Mouse (Mus musculus) limb, embryonic 13.5 days (tissue): Measurements from ENCODE around the gene Diras1. TPM values are rescaled to one million over a fixed set of nuclear protein-coding genes. Genes with fewer than 3 reads are reported as not detected.

Source experiments
- ATAC-seq: fragments of 200-750 bp; cut with Nextera tagmentation; 2 replicates; pipeline ENCODE4 v1.8.0; 2017; ENCODE audit warnings: low read depth, moderate number of reproducible peaks, moderate TSS enrichment; ENCODE audit not compliant: low FRiP score
- H3K27ac ChIP-seq: fragments of 300-500 bp; sonication (generic); 2 replicates; pipeline ENCODE4 v1.5.1; 2015; ENCODE audit warnings: inconsistent platforms, mild to moderate bottlenecking, moderate library complexity
- H3K27me3 ChIP-seq: fragments of 300-500 bp; sonication (generic); 2 replicates; pipeline ENCODE4 v1.6.1; 2015; ENCODE audit warnings: mild to moderate bottlenecking, inconsistent platforms
- H3K36me3 ChIP-seq: fragments of 300-500 bp; sonication (generic); 2 replicates; pipeline ENCODE4 v1.6.1; 2015; ENCODE audit warnings: inconsistent platforms, mild to moderate bottlenecking, moderate library complexity
- H3K4me1 ChIP-seq: fragments of 300-500 bp; sonication (generic); 2 replicates; pipeline ENCODE4 v1.6.1; 2015; ENCODE audit warnings: inconsistent platforms
- H3K4me2 ChIP-seq: fragments of 300-500 bp; sonication (generic); replicated peaks from 2 replicates; pipeline ENCODE4 v1.6.1; 2015; ENCODE audit warnings: inconsistent platforms, mild to moderate bottlenecking, moderate library complexity
- H3K4me3 ChIP-seq: fragments of 300-500 bp; sonication (generic); 2 replicates; pipeline ENCODE4 v1.5.1; 2015; ENCODE audit warnings: moderate library complexity, mild to moderate bottlenecking, inconsistent platforms
- H3K9ac ChIP-seq: fragments of 300-500 bp; sonication (generic); 2 replicates; pipeline ENCODE4 v1.6.1; 2015; ENCODE audit warnings: mild to moderate bottlenecking, inconsistent platforms
- H3K9me3 ChIP-seq: fragments of 300-500 bp; sonication (generic); 2 replicates; pipeline ENCODE4 v1.6.1; 2016; ENCODE audit warnings: inconsistent platforms
- WGBS: fragments of 180-500 bp; shearing (Covaris S2); methylation state at CpG from one replicate; pipeline ENCODE4 v1.1.7; 2015; 5-methylcytosine and 5-hydroxymethylcytosine counted together
- polyA plus RNA-seq: library from polyadenylated mRNA; unstranded; fragments of >200 nt; fragmentation: Nextera tagmentation; extraction: Ambion mirVana; gene quantifications from 2 replicates; pipeline ENCODE4 v1.2.1, GENCODE M21; 2015

The Diras1 gene
- polyA plus RNA-seq, 1 experiment from 2014 or later: 0.15 TPM

DNA sequence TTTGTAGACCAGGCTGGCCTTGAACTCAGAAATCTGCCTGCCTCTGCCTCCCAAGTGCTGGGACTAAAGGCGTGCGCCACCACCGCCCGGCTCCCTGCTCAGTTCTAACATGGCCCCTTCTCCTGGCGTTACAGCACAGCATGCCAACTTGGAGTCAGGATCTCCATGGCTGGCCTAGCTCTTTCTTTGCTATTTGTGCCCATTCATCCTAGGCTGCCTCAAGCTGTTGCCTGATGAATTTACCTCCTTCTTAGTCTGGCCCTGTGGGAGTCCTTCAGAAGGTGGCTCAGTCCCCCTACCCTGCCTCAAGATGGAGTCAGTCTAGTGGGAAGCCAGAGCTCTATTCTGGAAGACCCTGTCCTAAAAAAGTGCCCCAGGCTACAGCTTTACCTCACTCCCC, 1.4 kb upstream of the Diras1 start:
- no peak for ATAC-seq
- WGBS: 93% methylated on average over 5 of the region's 5 CpGs
- Histone ChIP-seq H3K4me3 (no peak overlapping the region), H3K9me3 (0 out of 2 replicates have a peak, but pooled peaks cover 4% of the 10 kb centered on the region), H3K27me3 (peaks cover 55% of the 10 kb centered on the region), H3K36me3 (peaks cover 19% of the 10 kb centered on the region), H3K27ac (no peak overlapping the region), H3K4me2 (no peak overlapping the region), H3K4me1 (peaks cover 6% of the 10 kb centered on the region), H3K9ac (no peak overlapping the region)

DNA sequence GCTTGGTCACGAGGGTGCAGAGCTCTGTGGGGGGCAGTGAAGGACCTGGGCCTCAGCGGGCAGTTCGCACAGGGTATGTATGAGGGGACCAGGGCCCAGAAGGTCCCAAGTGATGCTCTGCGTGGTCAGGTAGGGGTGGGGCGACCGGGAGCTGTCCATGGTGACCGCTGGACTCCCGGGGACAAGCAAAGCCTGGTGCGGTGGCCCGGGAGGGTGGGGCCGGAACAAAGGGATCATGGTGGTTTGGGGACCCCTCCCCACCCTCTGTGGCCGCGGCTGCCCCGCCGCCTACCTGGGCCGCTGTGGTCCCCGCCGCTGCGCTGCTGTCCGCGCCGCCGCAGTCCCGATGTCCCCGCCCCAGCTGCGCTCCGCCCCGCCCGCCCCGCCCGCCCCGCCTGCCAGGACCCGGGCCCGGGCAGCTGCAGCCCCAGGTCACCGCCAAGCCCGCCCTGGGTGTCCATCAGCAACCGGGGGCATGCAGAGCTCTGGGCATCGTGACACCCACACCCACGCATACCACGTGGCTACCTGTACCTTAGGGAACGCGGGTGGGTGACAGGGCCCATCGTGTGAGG, 328 bp downstream of the Diras1 start:
- Histone ChIP-seq H3K4me2 (peak overlapping the region; percentile 62), H3K9me3 (0 out of 2 replicates have a peak, but pooled peaks cover 4% of the 10 kb centered on the region), H3K27me3 (peaks cover 70% of the 10 kb centered on the region), H3K4me3 (peak overlapping the region; percentile 35), H3K9ac (peak overlapping the region; percentile 50; the same call in 1 of the 2 replicates), H3K36me3 (peaks cover 4% of the 10 kb centered on the region), H3K27ac (no peak overlapping the region), H3K4me1 (peaks cover 6% of the 10 kb centered on the region)
- WGBS: 2% methylated on average over 37 of the region's 43 CpGs
- ATAC-seq: no peak

DNA sequence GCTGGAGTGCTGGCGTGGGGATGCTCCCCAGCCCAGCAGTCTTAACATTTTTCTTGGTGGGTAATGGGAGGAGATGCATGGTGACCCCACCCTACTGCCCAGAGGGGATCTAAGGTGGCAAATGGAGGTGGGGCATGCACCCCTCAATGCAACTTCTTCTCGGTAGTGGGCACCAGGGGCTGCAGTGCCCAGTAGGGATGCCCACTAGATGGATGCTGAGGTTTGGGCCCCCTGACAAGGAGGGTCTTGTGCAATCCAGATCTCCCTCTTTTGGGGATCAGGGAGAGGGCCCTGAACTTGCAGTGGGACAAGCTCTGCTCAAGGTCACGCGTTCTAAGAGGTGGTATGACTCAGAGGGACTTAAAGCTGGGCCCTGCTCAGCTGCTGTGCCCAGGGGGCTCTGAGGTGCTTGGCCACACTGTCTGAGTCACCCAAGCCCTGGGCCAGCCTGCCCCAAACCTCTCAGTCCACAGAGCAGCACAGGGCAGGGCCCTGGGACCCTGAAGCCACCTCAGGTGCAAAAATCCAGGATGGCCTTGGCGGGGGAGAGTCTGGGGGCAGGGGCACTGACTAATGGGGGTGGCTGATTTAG, 1.0 kb downstream of the Diras1 start:
- H3K4me2 ChIP-seq: no peak overlapping the region
- ATAC-seq: no peak
- H3K27me3 ChIP-seq: peaks cover 75% of the 10 kb centered on the region

DNA sequence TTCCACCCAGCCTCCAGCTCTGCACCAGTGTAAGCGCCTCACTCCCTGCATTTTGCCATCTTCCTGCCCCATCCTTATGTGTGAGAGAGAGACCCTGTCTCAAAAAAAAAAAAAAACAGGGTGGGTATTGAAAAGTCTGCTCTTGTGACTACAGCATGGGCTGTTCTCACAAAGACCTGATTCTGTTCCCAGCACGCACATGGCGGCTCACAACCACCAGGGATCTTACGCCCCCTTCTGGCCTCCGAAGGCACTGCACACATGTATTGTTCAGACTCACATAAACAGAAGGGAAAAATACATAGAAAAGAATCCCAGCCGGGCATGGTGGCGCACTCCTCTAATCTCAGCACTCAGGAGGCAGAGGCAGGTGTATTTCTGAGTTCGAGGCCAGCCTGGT, 2.7 kb downstream of the Diras1 start:
- peaks cover 6% of the 10 kb centered on the region for H3K4me1 ChIP-seq
- ATAC-seq: no peak
- H3K4me2 ChIP-seq: no peak overlapping the region
- H3K9ac ChIP-seq: no peak overlapping the region
- no peaks in the 10 kb centered on the region for H3K36me3 ChIP-seq
- 0 out of 2 replicates have a peak, but pooled peaks cover 4% of the 10 kb centered on the region for H3K9me3 ChIP-seq
- no peak overlapping the region for H3K27ac ChIP-seq
- 67% methylated on average over 8 of the region's 8 CpGs for WGBS
- H3K27me3 ChIP-seq: peaks cover 75% of the 10 kb centered on the region
- no peak overlapping the region for H3K4me3 ChIP-seq

More for the DNA sequence above, 1.0 kb downstream of the Diras1 start:
- Histone ChIP-seq H3K36me3 (no peaks in the 10 kb centered on the region), H3K4me3 (no peak overlapping the region), H3K27ac (no peak overlapping the region), H3K9ac (no peak overlapping the region), H3K4me1 (peaks cover 6% of the 10 kb centered on the region), H3K9me3 (0 out of 2 replicates have a peak, but pooled peaks cover 4% of the 10 kb centered on the region)
- WGBS: 65% methylated on average over 5 of the region's 5 CpGs

DNA sequence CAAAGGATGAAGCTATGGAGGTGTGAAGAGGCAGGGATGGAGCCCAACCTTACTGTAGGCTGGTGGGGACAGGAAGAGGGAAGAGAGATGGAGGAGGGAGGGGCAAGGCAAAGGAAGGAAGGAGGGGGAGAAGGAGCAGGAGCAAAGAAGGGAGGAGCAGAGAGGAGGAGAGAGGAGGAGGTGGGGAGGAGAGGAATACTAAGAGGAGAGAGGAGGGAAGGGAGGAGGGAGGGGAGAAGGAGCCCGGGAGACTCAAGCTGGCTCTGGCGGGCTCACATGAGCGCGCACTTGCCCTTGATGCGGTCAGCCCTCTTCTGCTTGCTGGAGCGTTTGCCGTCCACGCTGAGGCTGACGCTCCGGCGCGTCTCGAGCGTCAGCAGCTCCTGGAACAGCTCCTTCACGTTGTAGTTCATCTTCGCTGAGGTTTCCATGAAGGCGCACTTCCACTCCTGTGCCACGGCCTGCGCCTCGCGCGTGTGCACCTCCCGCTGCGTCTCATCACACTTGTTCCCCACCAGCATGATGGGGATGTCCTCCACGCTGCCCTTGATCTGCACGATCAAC, 3.8 kb downstream of the Diras1 start:
- H3K4me1 ChIP-seq: peaks cover 6% of the 10 kb centered on the region
- no peak for ATAC-seq
- no peak overlapping the region for H3K9ac ChIP-seq
- H3K27ac ChIP-seq: no peak overlapping the region
- H3K4me2 ChIP-seq: peak overlapping the region; percentile 14; the same call in 1 of the 2 replicates
- H3K36me3 ChIP-seq: no peaks in the 10 kb centered on the region
- H3K9me3 ChIP-seq: 0 out of 2 replicates have a peak, but pooled peaks cover 4% of the 10 kb centered on the region
- peaks cover 67% of the 10 kb centered on the region for H3K27me3 ChIP-seq
- H3K4me3 ChIP-seq: no peak overlapping the region
- 17% methylated on average over 26 of the region's 26 CpGs for WGBS

DNA sequence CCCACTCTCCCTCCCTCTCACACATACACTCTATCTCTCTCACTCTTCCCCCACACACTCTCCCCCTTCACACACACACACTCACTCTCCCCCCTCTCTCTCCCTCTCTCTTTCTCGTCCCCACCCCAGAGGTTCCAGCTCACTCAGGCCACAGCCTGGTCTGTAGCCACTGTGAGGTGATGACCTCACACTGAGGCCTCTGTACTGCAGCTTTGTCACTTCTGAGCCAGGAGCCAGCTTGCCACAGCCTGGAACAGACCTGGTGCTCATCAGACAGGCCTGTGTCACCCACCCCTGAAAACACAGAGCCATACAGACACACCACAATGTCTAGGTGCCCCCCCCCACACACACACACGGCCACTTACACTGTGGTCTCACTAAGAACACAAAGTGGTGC, 5.3 kb downstream of the Diras1 start:
- Histone ChIP-seq H3K36me3 (no peaks in the 10 kb centered on the region), H3K4me3 (no peak overlapping the region), H3K9ac (no peak overlapping the region), H3K4me1 (peaks cover 5% of the 10 kb centered on the region), H3K27ac (no peak overlapping the region), H3K4me2 (no peak overlapping the region), H3K27me3 (peaks cover 53% of the 10 kb centered on the region), H3K9me3 (0 out of 2 replicates have a peak, but pooled peaks cover 4% of the 10 kb centered on the region)
- no peak for ATAC-seq
- WGBS: 50% methylated on average over 2 of the region's 2 CpGs

DNA sequence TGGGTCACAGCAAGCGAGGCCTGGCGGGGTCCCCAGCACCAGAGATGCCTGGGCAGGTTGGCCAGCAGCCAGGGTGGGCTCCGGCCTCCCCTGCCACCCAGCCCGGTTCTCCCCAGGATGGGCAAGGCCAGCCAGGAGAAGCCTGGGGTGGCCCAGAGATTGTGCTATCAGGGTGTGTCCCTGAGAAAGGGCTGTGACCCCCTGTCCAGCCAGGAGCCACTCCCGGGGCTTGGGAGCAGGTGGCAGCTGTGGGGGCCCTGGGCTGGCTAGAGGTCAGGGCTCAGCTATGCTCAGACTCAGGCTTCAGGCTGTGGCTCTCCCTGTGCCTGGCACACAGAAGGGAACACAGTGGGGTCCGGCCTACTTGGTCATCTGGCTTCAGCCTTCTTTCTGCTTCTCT, 5.8 kb downstream of the Diras1 start:
- 82% methylated on average over 6 of the region's 6 CpGs for WGBS
- peaks cover 48% of the 10 kb centered on the region for H3K27me3 ChIP-seq
- ATAC-seq: no peak

DNA sequence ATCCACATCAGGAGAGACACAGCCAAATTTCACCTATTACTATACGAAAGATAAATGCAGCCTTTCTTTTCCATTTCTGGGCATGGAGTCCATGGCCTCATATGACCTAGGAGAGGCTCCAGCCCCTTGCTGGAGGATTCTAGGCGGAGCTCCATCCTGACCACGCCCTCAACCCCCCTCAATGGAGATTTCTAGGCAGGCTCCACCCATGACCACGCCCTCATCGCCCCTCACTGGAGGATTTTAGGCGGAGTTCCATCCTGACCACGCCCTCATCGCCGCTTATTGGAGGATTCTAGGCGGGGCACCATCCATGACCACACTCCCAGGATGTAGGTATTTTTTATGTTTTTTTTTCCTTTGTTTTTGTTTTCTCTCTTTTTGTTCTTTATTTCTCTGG, 7.1 kb downstream of the Diras1 start:
- no peak overlapping the region for H3K4me2 ChIP-seq
- H3K4me1 ChIP-seq: peaks cover 12% of the 10 kb centered on the region
- ATAC-seq: no peak
- H3K27ac ChIP-seq: no peak overlapping the region
- H3K4me3 ChIP-seq: no peak overlapping the region
- 41% methylated on average over 10 of the region's 10 CpGs for WGBS
- peaks cover 34% of the 10 kb centered on the region for H3K27me3 ChIP-seq
- H3K9ac ChIP-seq: no peak overlapping the region
- 0 out of 2 replicates have a peak, but pooled peaks cover 4% of the 10 kb centered on the region for H3K9me3 ChIP-seq
- no peaks in the 10 kb centered on the region for H3K36me3 ChIP-seq

More for the DNA sequence above, 5.8 kb downstream of the Diras1 start:
- H3K4me2 ChIP-seq: no peak overlapping the region
- 0 out of 2 replicates have a peak, but pooled peaks cover 4% of the 10 kb centered on the region for H3K9me3 ChIP-seq
- peaks cover 5% of the 10 kb centered on the region; the same call in 1 of the 2 replicates for H3K4me1 ChIP-seq
- H3K4me3 ChIP-seq: no peak overlapping the region
- H3K9ac ChIP-seq: peak overlapping the region; percentile 13; the same call in 1 of the 2 replicates
- H3K27ac ChIP-seq: no peak overlapping the region
- H3K36me3 ChIP-seq: no peaks in the 10 kb centered on the region

DNA sequence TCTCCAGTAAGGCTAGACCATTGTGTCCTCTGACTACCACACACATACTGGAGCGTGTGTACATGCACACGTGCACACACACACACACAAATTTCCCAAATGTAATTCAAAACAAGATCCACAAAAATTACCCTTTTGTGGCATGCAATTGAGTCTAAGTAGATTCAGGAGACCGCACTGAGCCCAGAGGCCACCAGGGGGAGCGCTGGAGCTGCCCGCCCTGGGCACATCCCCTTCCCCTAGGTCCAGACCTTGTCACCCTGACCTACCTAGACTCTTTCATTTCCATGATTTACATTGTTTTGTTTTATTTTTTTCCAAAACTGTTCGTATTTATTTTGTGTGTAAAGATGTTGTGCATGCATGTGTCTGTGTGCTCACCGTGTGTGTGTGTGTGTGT, 8.8 kb downstream of the Diras1 start:
- WGBS: 10% methylated on average over 7 of the region's 7 CpGs
- H3K4me1 ChIP-seq: peaks cover 12% of the 10 kb centered on the region
- no peak for ATAC-seq

DNA sequence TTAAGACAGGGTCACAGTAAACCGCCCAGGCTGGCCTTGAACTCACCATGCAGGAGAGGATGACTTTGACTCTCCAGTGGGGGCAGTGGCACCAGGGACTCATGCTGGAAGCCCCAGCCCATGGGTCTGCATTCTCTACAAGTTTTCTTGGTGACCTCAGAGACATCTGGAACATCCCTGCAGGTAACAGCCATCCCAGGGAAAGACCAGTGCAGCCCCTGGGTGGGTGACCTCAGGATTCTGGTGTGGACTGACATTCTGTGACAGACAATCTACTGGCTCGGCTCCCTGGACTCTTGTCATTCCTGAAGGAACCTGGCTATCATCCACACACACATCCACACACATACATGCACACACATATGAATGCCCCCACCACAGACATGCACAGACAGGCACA, 9.8 kb downstream of the Diras1 start:
- Histone ChIP-seq H3K4me1 (peaks cover 12% of the 10 kb centered on the region), H3K27me3 (peaks cover 8% of the 10 kb centered on the region), H3K9ac (no peak overlapping the region), H3K4me2 (no peak overlapping the region), H3K9me3 (no peaks in the 10 kb centered on the region), H3K36me3 (no peaks in the 10 kb centered on the region), H3K4me3 (no peak overlapping the region), H3K27ac (no peak overlapping the region)
- 86% methylated on average over 2 of the region's 2 CpGs for WGBS
- no peak for ATAC-seq

More for the DNA sequence above, 8.8 kb downstream of the Diras1 start:
- no peaks in the 10 kb centered on the region for H3K36me3 ChIP-seq
- no peak overlapping the region for H3K4me3 ChIP-seq
- no peak overlapping the region for H3K27ac ChIP-seq
- peaks cover 18% of the 10 kb centered on the region for H3K27me3 ChIP-seq
- H3K9ac ChIP-seq: no peak overlapping the region
- H3K9me3 ChIP-seq: no peaks in the 10 kb centered on the region
- no peak overlapping the region for H3K4me2 ChIP-seq

DNA sequence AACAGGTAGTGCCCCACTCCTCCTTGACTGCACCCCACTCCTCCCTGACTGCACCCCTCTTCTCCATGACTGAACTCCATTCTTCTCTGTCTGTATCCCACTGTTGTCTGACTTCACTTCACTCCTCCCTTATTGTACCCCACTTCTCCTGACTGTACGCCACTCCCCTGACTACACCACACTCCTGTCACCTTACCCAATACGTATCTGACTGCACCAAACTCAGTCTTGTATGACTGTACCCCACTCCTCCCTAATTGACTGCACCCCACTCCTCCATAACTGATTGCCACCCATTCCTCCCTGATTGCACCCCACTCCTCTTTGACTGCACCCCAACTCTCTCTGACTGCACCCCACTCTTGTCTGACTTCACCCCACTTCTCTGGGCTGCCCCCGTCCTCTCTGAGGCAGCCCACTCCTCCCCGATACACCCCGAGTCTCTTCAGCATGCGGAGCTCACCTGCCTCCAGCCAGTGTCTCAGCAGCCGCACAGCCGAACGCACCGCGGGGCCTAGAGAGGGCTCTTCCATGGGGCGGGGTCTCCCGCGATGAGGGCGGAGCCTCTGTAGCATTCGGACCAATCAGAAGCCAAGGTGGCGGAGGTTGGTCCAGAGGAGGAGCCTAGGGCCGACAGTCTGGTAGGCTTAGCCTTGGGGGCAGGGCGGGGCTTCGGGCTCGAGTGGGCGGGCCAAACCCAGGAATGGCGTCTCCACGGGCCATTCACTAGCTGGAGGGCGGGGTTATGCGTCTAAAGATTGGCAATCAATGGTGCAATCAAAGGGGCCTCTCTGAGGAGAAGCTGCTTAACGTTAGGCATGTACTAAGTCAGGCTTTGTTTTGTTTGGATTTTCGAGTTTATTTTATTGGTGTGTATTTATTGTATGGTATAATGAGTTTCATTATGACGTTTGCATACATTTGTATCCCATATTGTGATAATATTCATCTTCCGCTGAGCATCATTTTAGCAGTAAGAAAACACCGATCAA, 10.8 kb downstream of the Diras1 start, which contains the start of gene Gng7:
Gng7 (minus strand) TSS at position 553 of the 992 bp plus-strand sequence.
- no peak within 1 kb of the TSS for H3K27ac ChIP-seq
- WGBS: 10% methylated on average over 31 of the region's 31 CpGs

More for the DNA sequence above, 10.8 kb downstream of the Diras1 start, which contains the start of gene Gng7:
- Histone ChIP-seq H3K4me2 (peak within 1 kb of the TSS; percentile 66), H3K27me3 (0 out of 2 replicates have a peak, but pooled peaks cover 3% of the 10 kb centered on the region), H3K9me3 (no peaks in the 10 kb centered on the region), H3K4me3 (peak within 1 kb of the TSS; percentile 51), H3K36me3 (no peaks in the 10 kb centered on the region), H3K9ac (peak within 1 kb of the TSS; percentile 66), H3K4me1 (peaks cover 12% of the 10 kb centered on the region)
- peak; percentile 96 for ATAC-seq
